Comparison of ENCODE assay signal across 8 mouse cellular contexts in genomic region chr17:86732024-86732423, GRCm38 (mm10). TPM values are rescaled to one million over a fixed set of nuclear protein-coding genes. Genes with fewer than 3 reads are reported as not detected.
DNase-seq lines count a peak whose midpoint lies in the region; ATAC-seq lines count a peak whose summit lies in the region.

No protein-coding gene starts in this region.

- DNase-seq in cerebellum, adult 11-12 months: peak; percentile 22
- DNase-seq in cerebellum, postnatal 14 days: peak; percentile 52 to 59
- DNase-seq in gastrocnemius, postnatal 25 days: peak; percentile 76
- DNase-seq in limb, embryonic 11.5 days (ENCODE audit: low spot score): peak; percentile 63
- DNase-seq in midbrain, embryonic 10.5 days (ENCODE audit: low spot score): peak; percentile 74
- peak; percentile 74 for DNase-seq in spleen, adult 18-20 months

- no peaks in the 10 kb centered on the region for H3K27me3 ChIP-seq in limb, embryonic 11.5 days (ENCODE audit: control insufficient read depth, insufficient read depth, low read length)
- H3K27me3 ChIP-seq in midbrain, embryonic 10.5 days (ENCODE audit: low read depth, poor library complexity, severe bottlenecking): no peaks in the 10 kb centered on the region

- H3K9me3 ChIP-seq in limb, embryonic 11.5 days (ENCODE audit: control insufficient read depth, low read length): no peaks in the 10 kb centered on the region
- no peaks in the 10 kb centered on the region for H3K9me3 ChIP-seq in midbrain, embryonic 10.5 days (replicated peaks)

- no peak overlapping the region for H3K9ac ChIP-seq in limb, embryonic 11.5 days (ENCODE audit: low read length)

- ATAC-seq in cerebellum, adult (ENCODE audit: insufficient number of reproducible peaks, low FRiP score, low TSS enrichment): no peak
- peak; percentile 100 for ATAC-seq in inflammation-experienced regulatory T-cells, adult 6 months
- no peak for ATAC-seq in limb, embryonic 11.5 days (ENCODE audit: insufficient number of reproducible peaks, low FRiP score, low TSS enrichment, low read depth)

- no peak overlapping the region for H3K27ac ChIP-seq in limb, embryonic 11.5 days (replicated peaks; ENCODE audit: low read depth, low read length)
- peak overlapping the region; percentile 81 for H3K27ac ChIP-seq in midbrain, embryonic 10.5 days (replicated peaks)

- no peak overlapping the region for H3K4me3 ChIP-seq in limb, embryonic 11.5 days (ENCODE audit: low read depth, low read length)
- H3K4me3 ChIP-seq in midbrain, embryonic 10.5 days: peak overlapping the region; percentile 35

- H3K4me1 ChIP-seq in limb, embryonic 11.5 days (ENCODE audit: control insufficient read depth, insufficient read depth, low read length): peaks cover 5% of the 10 kb centered on the region
- H3K4me1 ChIP-seq in midbrain, embryonic 10.5 days: peaks cover 18% of the 10 kb centered on the region

- WGBS in limb, embryonic 11.5 days: 11% methylated on average over 11 of the region's 11 CpGs
- WGBS in midbrain, embryonic 10.5 days: 7% methylated on average over 11 of the region's 11 CpGs

- H3K36me3 ChIP-seq in limb, embryonic 11.5 days (ENCODE audit: control insufficient read depth, insufficient read depth, low read length): no peaks in the 10 kb centered on the region
- H3K36me3 ChIP-seq in midbrain, embryonic 10.5 days: no peaks in the 10 kb centered on the region

- H3K4me2 ChIP-seq in limb, embryonic 11.5 days (ENCODE audit: low read depth, severe bottlenecking): peak overlapping the region; percentile 4; the same call in 1 of the 2 replicates

RNA-seq across cellular contexts. Expression of gene Epas1, which starts 21.5 kb away (rescaled TPM):
- total RNA-seq in gastrocnemius, postnatal 25 days (2021): 100 to 1,000 TPM in 1 of 2 experiments, 10 to 100 TPM in 1; 91.3 to 110 TPM
- 1 to 10 TPM; 2.8 to 5.3 (median 3.6) TPM for polyA plus RNA-seq in inflammation-experienced regulatory T-cells, adult 6 months (2017; shearing (Covaris generic))
- polyA plus RNA-seq in limb, embryonic 11.5 days (2014; fragmentation: Nextera tagmentation; extraction: Ambion mirVana): 6.5 and 7.9 TPM in 2 replicates
- polyA plus RNA-seq in midbrain, embryonic 10.5 days (2016; fragmentation: Nextera tagmentation; extraction: Ambion mirVana): 2.0 and 3.0 TPM in 2 replicates

Comparison
In these comparisons a context has a peak if more than half of its experiments do, and no peak if none do; other contexts are left out.
1. DNase-seq: peak in every context shown above with its lines; median percentile 76 in gastrocnemius, postnatal 25 days; 74 in midbrain, embryonic 10.5 days; 74 in spleen, adult 18-20 months; 63 in limb, embryonic 11.5 days; 56 in cerebellum, postnatal 14 days; 22 in cerebellum, adult 11-12 months.